Mouse (Mus musculus) activated CD4-positive, CD25-positive, alpha-beta regulatory T cell, adult 4 months (primary cell): ENCODE measurements around the gene Mrvi1. TPM values are rescaled to one million over a fixed set of nuclear protein-coding genes. Genes with fewer than 3 reads are reported as not detected.
"Not testable (repeated sequence)": the region's sequence is repeated elsewhere in the genome, so short reads cannot be mapped to it uniquely, and the experiment has no call there.

Experiments
- ATAC-seq: one replicate; pipeline ENCODE4 v1.8.0; 2017
- polyA plus RNA-seq, 2 experiments: library from polyadenylated mRNA; unstranded; fragments of 100-300 nt; shearing (Covaris generic); gene quantifications; one replicate each; pipeline ENCODE4 v1.2.1; 2017

The Mrvi1 gene
- polyA plus RNA-seq, 2 experiments from 2014 or later: 0.66 to 0.93 TPM

DNA sequence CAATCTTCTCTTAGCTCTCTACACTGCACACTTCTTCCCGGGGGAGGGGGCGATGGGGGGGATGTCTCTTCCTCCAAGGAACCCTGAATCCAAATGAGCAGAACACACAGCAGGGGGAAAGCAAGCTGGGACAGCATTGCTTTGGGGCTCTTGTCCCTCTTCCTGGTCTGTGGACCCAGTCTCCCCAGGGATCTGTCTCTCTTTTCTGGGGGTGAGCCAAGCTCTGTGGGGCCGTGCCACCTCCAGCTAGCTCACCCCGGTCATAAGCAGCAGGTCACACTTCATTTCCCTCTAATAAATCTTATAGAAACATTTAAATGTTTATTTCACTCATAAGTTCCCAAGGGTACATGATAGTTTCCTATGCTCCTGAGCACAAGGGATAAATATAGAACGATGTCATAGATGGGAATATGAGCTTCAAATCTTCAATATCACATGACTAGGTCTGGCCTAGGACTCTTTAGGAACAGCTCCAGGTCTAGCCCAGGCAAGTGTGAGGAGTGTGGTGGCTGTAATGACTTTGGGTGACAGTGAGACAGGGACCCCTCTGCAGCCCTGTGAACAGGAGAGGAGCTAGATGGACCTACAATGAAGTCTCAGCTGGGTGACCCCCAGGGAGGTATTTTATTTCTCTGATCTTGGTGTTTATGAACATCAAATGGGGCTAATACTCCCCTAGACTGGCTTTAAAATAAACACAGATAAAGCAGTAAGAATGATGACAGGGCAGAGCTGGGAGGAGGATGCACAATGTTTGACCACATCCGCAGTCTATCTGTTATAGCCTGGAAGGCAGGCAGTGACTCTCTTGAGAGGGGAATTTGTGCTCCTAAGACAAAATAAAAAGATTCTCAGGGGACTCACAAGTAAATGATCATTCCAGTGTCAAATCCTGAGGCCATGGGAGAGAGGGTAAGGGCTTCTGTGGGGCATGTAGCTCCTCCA is 46.2 kb downstream of the Mrvi1 start:
- ATAC-seq: peak; percentile 87

GRCm38 (mm10) chr7:110933999-110934398 is 48.3 kb downstream of the Mrvi1 start:
- ATAC-seq: no peak

DNA sequence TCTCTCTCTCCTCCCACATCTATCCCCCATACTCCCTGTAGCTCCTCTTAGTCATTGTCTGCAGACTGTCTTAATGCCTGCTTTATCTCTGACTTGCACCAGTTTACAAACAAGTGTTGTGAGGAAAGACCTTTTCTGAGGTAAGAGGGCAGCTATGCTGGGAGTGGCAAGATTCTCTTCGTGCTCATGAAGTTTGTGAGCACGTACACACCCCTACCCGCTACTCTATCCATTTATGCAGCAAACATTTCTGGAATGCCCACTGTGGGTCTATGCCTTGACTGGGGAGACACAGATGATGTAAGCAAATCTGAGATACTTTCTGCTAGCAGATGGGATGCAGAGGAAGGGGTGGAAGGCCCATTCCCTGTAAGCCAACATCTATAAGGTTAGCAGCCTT is 48.9 kb downstream of the Mrvi1 start:
- no peak for ATAC-seq

GRCm38 (mm10) chr7:110930118-110930854 is 52.0 kb downstream of the Mrvi1 start:
- ATAC-seq: peak; percentile 68

- no peak for ATAC-seq
Measured at GRCm38 (mm10) chr7:110926562-110926961, 55.7 kb downstream of the Mrvi1 start.

DNA sequence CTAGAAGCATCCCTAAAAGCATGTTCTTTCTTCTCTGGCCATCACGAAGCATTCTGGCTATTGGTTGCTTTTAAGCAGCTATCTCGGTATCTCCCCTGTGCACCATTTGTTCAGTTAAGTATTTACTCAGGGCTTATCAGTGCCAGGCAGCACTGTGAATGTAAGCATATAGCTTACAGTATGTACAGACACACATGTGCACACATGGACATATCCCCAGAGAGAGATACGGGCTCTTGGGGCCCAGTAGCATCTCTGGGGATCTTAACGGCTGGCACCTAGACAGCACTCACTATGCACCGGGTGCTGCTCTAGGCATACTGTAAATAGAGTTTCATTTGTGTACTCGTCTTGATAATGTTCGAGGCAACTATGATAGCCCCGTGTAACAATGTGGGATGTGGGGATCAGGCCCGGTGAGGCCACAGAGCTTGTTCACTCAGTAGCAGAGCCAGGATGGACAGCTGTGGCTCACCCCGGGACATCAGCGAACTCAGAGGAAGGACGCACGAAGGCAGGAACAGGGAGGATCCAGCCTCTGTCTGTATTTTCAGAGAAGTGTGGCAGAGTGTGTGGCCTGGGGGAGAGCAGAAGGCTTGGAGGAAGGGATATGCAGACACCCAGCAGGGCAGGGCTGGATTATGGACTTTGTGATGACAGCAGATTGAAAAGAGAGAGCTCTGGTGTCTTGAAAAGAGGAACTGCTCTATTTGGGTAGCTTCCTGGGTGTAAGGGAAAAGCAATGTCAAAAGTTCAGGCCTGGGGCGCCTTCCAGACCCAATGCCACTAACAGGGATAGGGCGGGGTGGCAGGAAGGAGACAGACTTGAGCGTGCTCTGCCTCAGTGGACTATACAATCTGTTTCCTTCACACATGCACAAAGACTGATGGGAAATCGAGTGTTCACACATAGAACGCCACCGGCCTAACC is 61.7 kb downstream of the Mrvi1 start:
- no peak for ATAC-seq

DNA sequence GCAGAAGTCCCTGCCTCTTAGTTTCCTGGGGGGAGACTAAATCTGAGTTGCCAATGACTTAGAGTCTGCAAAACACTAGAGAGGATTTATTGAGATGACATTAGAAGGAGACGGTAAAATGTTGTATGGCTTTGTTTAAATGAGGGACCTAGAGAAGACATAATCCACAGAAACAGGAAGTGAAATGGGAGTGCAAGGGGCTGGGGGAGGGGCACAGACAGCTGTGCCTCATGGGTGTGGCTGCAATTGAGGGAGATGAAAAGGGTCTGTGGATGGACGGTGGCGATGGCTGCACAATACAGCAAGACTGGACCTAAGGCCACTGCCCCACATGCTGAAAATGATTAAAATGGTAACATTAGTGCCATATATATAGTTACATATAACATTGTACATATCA is 62.5 kb downstream of the Mrvi1 start:
- ATAC-seq: peak; percentile 61

DNA sequence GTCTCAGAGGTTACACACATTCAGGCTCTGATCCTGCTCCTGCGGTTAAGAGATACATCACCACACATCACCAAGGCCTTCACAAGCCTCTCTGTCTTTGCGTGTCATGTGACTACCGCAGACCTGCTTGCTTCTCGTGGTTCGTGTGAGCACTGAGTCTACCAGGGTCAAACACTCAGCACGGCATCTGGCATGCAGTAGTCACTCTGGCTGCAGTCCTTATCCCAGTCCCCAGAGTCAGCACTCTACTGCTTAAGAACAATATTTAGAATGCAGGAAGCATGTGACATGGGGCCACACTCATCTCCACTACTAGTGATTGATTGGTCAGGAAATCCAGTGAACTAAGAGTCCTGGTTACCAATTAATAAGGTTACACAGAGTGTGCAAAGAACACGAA is 66.3 kb downstream of the Mrvi1 start:
- no peak for ATAC-seq

DNA sequence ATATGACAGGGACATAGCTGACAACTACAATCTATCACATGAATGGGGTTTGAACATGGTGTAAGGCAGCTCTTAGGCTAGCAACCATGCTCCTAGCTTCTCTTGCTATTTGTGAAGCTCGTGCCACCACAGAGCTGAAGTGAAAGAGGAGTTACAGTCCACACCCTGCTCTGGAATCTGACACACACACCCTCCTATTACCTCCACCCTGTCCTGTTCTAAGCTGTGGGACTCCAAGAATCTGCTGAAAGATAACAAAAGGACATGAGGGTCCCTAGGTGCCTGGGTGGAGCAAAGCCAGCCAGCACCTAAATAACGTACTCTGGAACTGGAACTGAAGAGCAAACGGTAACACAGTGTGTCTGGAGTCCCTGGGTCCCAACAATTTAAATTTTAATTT is 67.7 kb downstream of the Mrvi1 start:
- no peak for ATAC-seq

GRCm38 (mm10) chr7:110913754-110914153 is 68.5 kb downstream of the Mrvi1 start:
- no peak for ATAC-seq

GRCm38 (mm10) chr7:110908209-110909144 is 73.8 kb downstream of the Mrvi1 start:
- no peak for ATAC-seq

DNA sequence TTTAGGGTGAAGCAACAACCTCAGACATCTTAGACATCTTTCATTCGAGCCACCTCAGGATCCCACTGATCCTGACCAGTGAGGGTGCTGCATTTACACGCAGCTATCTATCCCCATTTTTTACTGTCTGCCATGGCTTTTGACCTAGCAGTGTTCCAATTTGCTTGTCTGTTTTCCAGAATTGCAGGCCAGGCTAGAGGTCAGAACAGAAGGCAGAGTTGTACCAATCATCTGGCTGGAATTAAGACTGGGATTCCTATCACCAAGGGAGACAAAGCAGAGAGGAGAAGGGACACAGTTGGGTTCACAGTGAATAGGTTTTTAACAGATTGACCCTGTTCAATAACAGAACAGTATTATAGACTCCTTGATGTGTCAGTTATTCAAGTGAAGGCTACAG is 75.7 kb downstream of the Mrvi1 start:
- ATAC-seq: no peak

- no peak for ATAC-seq
Measured at GRCm38 (mm10) chr7:110903226-110903625, 79.0 kb downstream of the Mrvi1 start.

DNA sequence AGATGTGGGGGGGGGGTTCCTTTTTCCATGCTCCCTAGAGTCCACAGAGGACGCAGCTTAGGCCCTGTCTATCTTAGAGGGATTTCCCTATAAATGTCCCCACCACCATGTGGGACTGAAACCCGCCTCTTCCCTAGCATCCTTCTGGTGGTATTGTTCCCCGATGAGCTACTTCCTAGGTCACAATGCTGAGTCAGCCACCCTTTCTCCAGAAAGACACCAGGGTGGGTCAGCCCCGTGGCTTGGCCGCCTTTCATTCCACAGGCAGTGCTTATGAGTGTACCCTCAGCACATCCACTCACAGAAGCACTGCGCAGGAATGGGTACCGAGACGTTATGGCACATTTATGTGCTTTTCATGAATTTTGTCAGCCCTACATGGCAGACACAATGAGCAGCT is 85.1 kb downstream of the Mrvi1 start:
- ATAC-seq: no peak

- ATAC-seq: no peak
Measured at GRCm38 (mm10) chr7:110896453-110896852, 85.8 kb downstream of the Mrvi1 start.

- not testable (repeated sequence) for ATAC-seq
Measured at GRCm38 (mm10) chr7:110895772-110896171, 86.5 kb downstream of the Mrvi1 start.

GRCm38 (mm10) chr7:110894673-110895072 is 87.6 kb downstream of the Mrvi1 start:
- ATAC-seq: no peak

- no peak for ATAC-seq
Measured at GRCm38 (mm10) chr7:110893943-110894610, 88.2 kb downstream of the Mrvi1 start.

- no peak for ATAC-seq
Measured at GRCm38 (mm10) chr7:110891501-110891986, 90.7 kb downstream of the Mrvi1 start.

DNA sequence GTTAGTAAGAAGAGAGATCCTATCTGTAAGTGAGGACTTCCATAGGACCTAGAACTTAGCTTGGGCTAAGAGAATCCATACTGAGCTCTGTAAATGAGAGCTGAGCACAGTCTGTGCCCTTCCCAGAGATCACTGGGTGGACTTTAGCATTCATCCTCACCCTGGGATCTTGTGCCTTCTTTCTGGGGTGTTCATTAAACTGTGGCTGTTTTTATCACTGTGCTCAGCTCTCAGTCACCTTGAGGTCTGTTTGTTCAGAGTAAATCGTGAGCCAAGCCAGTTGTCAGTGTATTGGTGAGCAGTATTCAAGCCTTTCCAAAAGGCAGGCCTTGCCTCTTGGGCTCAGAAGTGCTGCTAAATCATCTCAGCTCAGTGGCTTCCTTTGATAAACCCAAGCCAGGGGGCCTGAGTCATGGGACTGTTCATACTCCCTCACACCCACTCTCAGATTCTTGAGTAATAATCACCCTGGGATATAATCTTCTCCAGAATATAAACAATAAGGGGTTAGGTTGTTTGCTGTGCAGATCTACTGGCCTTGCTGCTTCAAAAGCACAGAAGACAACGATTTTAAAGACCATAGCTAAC is 100.4 kb downstream of the Mrvi1 start:
- no peak for ATAC-seq
